Comparison of ENCODE assay signal across 8 mouse cellular contexts in genomic region chr11:51763213-51763907, GRCm38 (mm10). TPM values are rescaled to one million over a fixed set of nuclear protein-coding genes. Genes with fewer than 3 reads are reported as not detected.
DNase-seq lines count a peak whose midpoint lies in the region; ATAC-seq and TF ChIP-seq lines count a peak whose summit lies in the region.

Sec24a (minus strand) TSS chr11:51763634.
Sar1b (plus strand) TSS chr11:51763687.

- peak; percentile 81 for ATAC-seq in embryonic facial prominence, embryonic 12.5 days (ENCODE audit: insufficient number of reproducible peaks, insufficient read depth, low FRiP score, low TSS enrichment)
- peak; percentile 68; the same call in 1 of the 2 replicates for ATAC-seq in limb, embryonic 11.5 days (ENCODE audit: insufficient number of reproducible peaks, low FRiP score, low TSS enrichment, low read depth)
- ATAC-seq in midbrain, embryonic 13.5 days, result peak; percentile 96

- H3K9me3 ChIP-seq in embryonic facial prominence, embryonic 12.5 days, result no peaks in the 10 kb centered on the region
- H3K9me3 ChIP-seq in limb, embryonic 11.5 days (ENCODE audit: control insufficient read depth, low read length), result no peaks in the 10 kb centered on the region
- H3K9me3 ChIP-seq in midbrain, embryonic 13.5 days, result no peaks in the 10 kb centered on the region

- no peaks in the 10 kb centered on the region for H3K36me3 ChIP-seq in embryonic facial prominence, embryonic 12.5 days
- H3K36me3 ChIP-seq in limb, embryonic 11.5 days (ENCODE audit: control insufficient read depth, insufficient read depth, low read length), result no peaks in the 10 kb centered on the region
- H3K36me3 ChIP-seq in midbrain, embryonic 13.5 days, result no peaks in the 10 kb centered on the region
- H3K36me3 ChIP-seq in small intestine, adult 2 months (ENCODE audit: control insufficient read depth, insufficient read depth, low read length), result no peaks in the 10 kb centered on the region

- H3K27ac ChIP-seq in embryonic facial prominence, embryonic 12.5 days, result no peak within 1 kb of the TSS
- H3K27ac ChIP-seq in limb, embryonic 11.5 days (replicated peaks; ENCODE audit: low read depth, low read length), result no peak within 1 kb of the TSS
- H3K27ac ChIP-seq in midbrain, embryonic 13.5 days, result no peak within 1 kb of the TSS
- H3K27ac ChIP-seq in small intestine, adult 2 months (ENCODE audit: insufficient read depth, low read depth, low read length), result peak within 1 kb of the TSS; percentile 81

- H3K4me3 ChIP-seq in embryonic facial prominence, embryonic 12.5 days, result peak within 1 kb of the TSS; percentile 80
- peak within 1 kb of the TSS; percentile 98 for H3K4me3 ChIP-seq in limb, embryonic 11.5 days (ENCODE audit: low read depth, low read length)
- peak within 1 kb of the TSS; percentile 63 for H3K4me3 ChIP-seq in midbrain, embryonic 13.5 days (replicated peaks)
- peak within 1 kb of the TSS; percentile 88 for H3K4me3 ChIP-seq in small intestine, adult 2 months (ENCODE audit: low read depth, low read length)

- peak; percentile 85 for DNase-seq in 3T3-L1 (ENCODE audit: low read depth, low spot score)
- DNase-seq in adrenal gland, postnatal 36 days, result peak; percentile 90 to 91
- peak; percentile 98 for DNase-seq in heart, adult 11 months
- DNase-seq in kidney, adult 18-20 months, result peak; percentile 86
- DNase-seq in limb, embryonic 11.5 days (ENCODE audit: low spot score), result peak; percentile 87

- WGBS in embryonic facial prominence, embryonic 12.5 days, result 2% methylated on average over 30 of the region's 30 CpGs
- 1% methylated on average over 30 of the region's 30 CpGs for WGBS in limb, embryonic 11.5 days
- WGBS in midbrain, embryonic 13.5 days, result 2% methylated on average over 30 of the region's 30 CpGs
- WGBS in small intestine, adult 2 months, result 1% methylated on average over 30 of the region's 30 CpGs

- H3K4me1 ChIP-seq in embryonic facial prominence, embryonic 12.5 days, result peaks cover 8% of the 10 kb centered on the region; the same call in 1 of the 2 replicates
- peaks cover 5% of the 10 kb centered on the region; the same call in 1 of the 2 replicates for H3K4me1 ChIP-seq in limb, embryonic 11.5 days (ENCODE audit: control insufficient read depth, insufficient read depth, low read length)
- peaks cover 26% of the 10 kb centered on the region for H3K4me1 ChIP-seq in midbrain, embryonic 13.5 days (replicated peaks)
- peaks cover 16% of the 10 kb centered on the region for H3K4me1 ChIP-seq in small intestine, adult 2 months (ENCODE audit: control insufficient read depth, insufficient read depth, insufficient read length, low read length)

- peak within 1 kb of the TSS; percentile 77 for H3K9ac ChIP-seq in embryonic facial prominence, embryonic 12.5 days
- peak within 1 kb of the TSS; percentile 82 for H3K9ac ChIP-seq in limb, embryonic 11.5 days (ENCODE audit: low read length)
- peak within 1 kb of the TSS; percentile 76 for H3K9ac ChIP-seq in midbrain, embryonic 13.5 days (replicated peaks)

- TF ChIP-seq CTCF in small intestine, adult 2 months (IDR thresholded peaks at IDR 0.05; ENCODE audit: extremely low read depth, insufficient read length, insufficient replicate concordance, low read depth, low read length), result no peak

- TF ChIP-seq POLR2A in small intestine, adult 2 months (IDR thresholded peaks at IDR 0.05; ENCODE audit: low read depth, low read length), result peak; percentile 77; the same call in 1 of the 2 replicates

- H3K4me2 ChIP-seq in embryonic facial prominence, embryonic 12.5 days (replicated peaks), result peak within 1 kb of the TSS; percentile 90
- peak within 1 kb of the TSS; percentile 82 for H3K4me2 ChIP-seq in limb, embryonic 11.5 days (ENCODE audit: low read depth, severe bottlenecking)
- peak within 1 kb of the TSS; percentile 95 for H3K4me2 ChIP-seq in midbrain, embryonic 13.5 days (replicated peaks)

- no peaks in the 10 kb centered on the region; the same call in 1 of the 2 replicates for H3K27me3 ChIP-seq in embryonic facial prominence, embryonic 12.5 days
- no peaks in the 10 kb centered on the region for H3K27me3 ChIP-seq in limb, embryonic 11.5 days (ENCODE audit: control insufficient read depth, insufficient read depth, low read length)
- peaks cover 23% of the 10 kb centered on the region for H3K27me3 ChIP-seq in midbrain, embryonic 13.5 days
- H3K27me3 ChIP-seq in small intestine, adult 2 months (ENCODE audit: control insufficient read depth, insufficient read depth, low read length), result no peaks in the 10 kb centered on the region

RNA-seq across cellular contexts. Expression of gene Sec24a, which starts in this region (rescaled TPM):
- total RNA-seq in adrenal gland, postnatal 36 days (2021), result 10 to 100 TPM; 33.9 to 34.9 TPM
- polyA plus RNA-seq in embryonic facial prominence, embryonic 12.5 days (2016; fragmentation: Nextera tagmentation; extraction: Ambion mirVana), result 14.6 and 15.1 TPM in 2 replicates
- 11.4 and 13.6 TPM in 2 replicates for polyA plus RNA-seq in limb, embryonic 11.5 days (2014; fragmentation: Nextera tagmentation; extraction: Ambion mirVana)
- 13.8 and 14.9 TPM in 2 replicates for polyA plus RNA-seq in midbrain, embryonic 13.5 days (2015; fragmentation: Nextera tagmentation; extraction: Ambion mirVana)
- 36.6 and 56.9 TPM in 2 replicates for polyA plus RNA-seq in small intestine, adult 2 months (2012; rRNA removed)

RNA-seq across cellular contexts. Expression of gene Sar1b, which starts in this region (rescaled TPM):
- 100 to 1,000 TPM in 1 of 2 experiments, 10 to 100 TPM in 1; 95.5 to 112 TPM for total RNA-seq in adrenal gland, postnatal 36 days (2021)
- polyA plus RNA-seq in embryonic facial prominence, embryonic 12.5 days (2016; fragmentation: Nextera tagmentation; extraction: Ambion mirVana), result 91.6 and 93.1 TPM in 2 replicates
- polyA plus RNA-seq in limb, embryonic 11.5 days (2014; fragmentation: Nextera tagmentation; extraction: Ambion mirVana), result 89.5 and 90.5 TPM in 2 replicates
- polyA plus RNA-seq in midbrain, embryonic 13.5 days (2015; fragmentation: Nextera tagmentation; extraction: Ambion mirVana), result 150 and 167 TPM in 2 replicates
- polyA plus RNA-seq in small intestine, adult 2 months (2012; rRNA removed), result 11.4 and 19.9 TPM in 2 replicates
